Mouse (Mus musculus) kidney, embryonic 16.5 days (tissue): ENCODE results near the gene Hunk. TPM values are rescaled to one million over a fixed set of nuclear protein-coding genes. Genes with fewer than 3 reads are reported as not detected.
A peak's percentile ranks its signal among the peaks of the same experiment; 100 is the strongest.

ENCODE experiments used
- ATAC-seq: fragments of 200-750 bp; cut with Nextera tagmentation; 2 replicates; pipeline ENCODE4 v1.8.0; 2017; ENCODE audit warnings: moderate TSS enrichment; ENCODE audit not compliant: low FRiP score, low TSS enrichment
- H3K27ac ChIP-seq: fragments of 300-500 bp; sonication (generic); 2 replicates; pipeline ENCODE4 v1.5.1; 2014; ENCODE audit warnings: low read length
- H3K27me3 ChIP-seq: fragments of 300-500 bp; sonication (generic); 2 replicates; pipeline ENCODE4 v1.6.1; 2014; ENCODE audit warnings: low read length, control low read depth, mixed read lengths; ENCODE audit not compliant: insufficient read depth
- H3K36me3 ChIP-seq: fragments of 300-500 bp; sonication (generic); 2 replicates; pipeline ENCODE4 v1.6.1; 2014; ENCODE audit warnings: low read length, control low read depth, mixed read lengths; ENCODE audit not compliant: insufficient read depth
- H3K4me1 ChIP-seq: fragments of 300-500 bp; sonication (generic); 2 replicates; pipeline ENCODE4 v1.6.1; 2014; ENCODE audit warnings: low read length, control low read depth, mixed read lengths; ENCODE audit not compliant: insufficient read depth
- H3K4me2 ChIP-seq: fragments of 300-500 bp; sonication (generic); replicated peaks from 2 replicates; pipeline ENCODE4 v1.6.1; 2014; ENCODE audit warnings: low read depth, low read length
- H3K4me3 ChIP-seq: fragments of 300-500 bp; sonication (generic); 2 replicates; pipeline ENCODE4 v1.5.1; 2014; ENCODE audit warnings: mild to moderate bottlenecking, low read length
- H3K9ac ChIP-seq: fragments of 300-500 bp; sonication (generic); replicated peaks from 2 replicates; pipeline ENCODE4 v1.6.1; 2014; ENCODE audit warnings: low read length
- H3K9me3 ChIP-seq: fragments of 300-500 bp; sonication (generic); 2 replicates; pipeline ENCODE4 v1.6.1; 2016; ENCODE audit warnings: low read length, control low read depth
- WGBS: fragments of 180-500 bp; shearing (Covaris S2); extraction: QIAGEN DNeasy Blood & Tissue Kit; methylation state at CpG from one replicate; pipeline ENCODE4 v1.1.7; 2014; 5-methylcytosine and 5-hydroxymethylcytosine counted together
- polyA plus RNA-seq: library from polyadenylated mRNA; unstranded; fragments of >200 nt; fragmentation: Nextera tagmentation; extraction: Ambion mirVana; gene quantifications from 2 replicates; pipeline ENCODE4 v1.2.1, GENCODE M21; 2015

Hunk gene
- polyA plus RNA-seq, 1 experiment from 2014 or later: 11.3 TPM

- ATAC-seq: no peak
- 62% methylated on average over 6 of the region's 6 CpGs for WGBS
- no peak overlapping the region for H3K4me3 ChIP-seq
- H3K27ac ChIP-seq: no peak overlapping the region
- peaks cover 6% of the 10 kb centered on the region; the same call in 1 of the 2 replicates for H3K4me1 ChIP-seq
- H3K36me3 ChIP-seq: peaks cover 9% of the 10 kb centered on the region; the same call in 1 of the 2 replicates
- H3K9me3 ChIP-seq: no peaks in the 10 kb centered on the region
- no peaks in the 10 kb centered on the region for H3K27me3 ChIP-seq
- H3K9ac ChIP-seq: no peak overlapping the region
- no peak overlapping the region for H3K4me2 ChIP-seq
Observed at GRCm38 (mm10) chr16:90442991-90443390, 57.2 kb downstream of the Hunk start.

- Histone ChIP-seq H3K9me3 (no peaks in the 10 kb centered on the region), H3K27ac (peak overlapping the region; percentile 65), H3K4me3 (no peak overlapping the region), H3K36me3 (peaks cover 9% of the 10 kb centered on the region), H3K4me2 (0 out of 2 replicates have a peak overlapping the region, but pooled peaks have one; percentile 3), H3K4me1 (peaks cover 20% of the 10 kb centered on the region), H3K9ac (no peak overlapping the region), H3K27me3 (no peaks in the 10 kb centered on the region)
- ATAC-seq: peak; percentile 75
- 21% methylated on average over 11 of the region's 11 CpGs for WGBS
Observed at GRCm38 (mm10) chr16:90453197-90453596, 67.4 kb downstream of the Hunk start.

GRCm38 (mm10) chr16:90456495-90457125 lies 70.8 kb downstream of the Hunk start:
- ATAC-seq: no peak
- H3K4me2 ChIP-seq: no peak overlapping the region
- H3K27ac ChIP-seq: no peak overlapping the region
- peaks cover 9% of the 10 kb centered on the region for H3K36me3 ChIP-seq
- whole genome bisulfite sequencing: 75% methylated on average over 7 of the region's 7 CpGs
- no peaks in the 10 kb centered on the region for H3K27me3 ChIP-seq
- H3K4me1 ChIP-seq: peaks cover 34% of the 10 kb centered on the region
- no peak overlapping the region for H3K9ac ChIP-seq
- no peak overlapping the region for H3K4me3 ChIP-seq
- H3K9me3 ChIP-seq: no peaks in the 10 kb centered on the region

GRCm38 (mm10) chr16:90458899-90459610 lies 73.2 kb downstream of the Hunk start:
- Histone ChIP-seq H3K27ac (peak overlapping the region; percentile 39; the same call in 1 of the 2 replicates), H3K27me3 (no peaks in the 10 kb centered on the region), H3K9ac (no peak overlapping the region), H3K4me3 (no peak overlapping the region), H3K4me1 (peaks cover 29% of the 10 kb centered on the region), H3K36me3 (peaks cover 23% of the 10 kb centered on the region), H3K4me2 (no peak overlapping the region), H3K9me3 (no peaks in the 10 kb centered on the region)
- ATAC-seq: no peak
- WGBS: 49% methylated on average over 11 of the region's 11 CpGs

- H3K27me3 ChIP-seq: no peaks in the 10 kb centered on the region
- 46% methylated on average over 11 of the region's 11 CpGs for WGBS
- H3K4me3 ChIP-seq: no peak overlapping the region
- ATAC-seq: no peak; the same call in 1 of the 2 replicates
- no peak overlapping the region for H3K27ac ChIP-seq
- peaks cover 4% of the 10 kb centered on the region; the same call in 1 of the 2 replicates for H3K9me3 ChIP-seq
- peaks cover 32% of the 10 kb centered on the region for H3K36me3 ChIP-seq
- no peak overlapping the region for H3K9ac ChIP-seq
- no peak overlapping the region for H3K4me2 ChIP-seq
- H3K4me1 ChIP-seq: peaks cover 27% of the 10 kb centered on the region
Observed at GRCm38 (mm10) chr16:90461304-90461905, 75.6 kb downstream of the Hunk start.

- Histone ChIP-seq H3K27ac (peak overlapping the region; percentile 34; the same call in 1 of the 2 replicates), H3K9ac (no peak overlapping the region), H3K4me2 (no peak overlapping the region), H3K4me1 (peaks cover 27% of the 10 kb centered on the region), H3K9me3 (peaks cover 6% of the 10 kb centered on the region; the same call in 1 of the 2 replicates), H3K4me3 (no peak overlapping the region), H3K36me3 (peaks cover 44% of the 10 kb centered on the region), H3K27me3 (no peaks in the 10 kb centered on the region)
- WGBS: 44% methylated on average over 11 of the region's 11 CpGs
- ATAC-seq: 0 out of 2 replicates have a peak, but pooled peaks have one; percentile 39
Observed at GRCm38 (mm10) chr16:90462728-90463275, 77.0 kb downstream of the Hunk start.

GRCm38 (mm10) chr16:90465154-90465553 lies 79.3 kb downstream of the Hunk start:
- Histone ChIP-seq H3K27me3 (no peaks in the 10 kb centered on the region), H3K9ac (no peak overlapping the region), H3K4me2 (no peak overlapping the region), H3K4me1 (peaks cover 19% of the 10 kb centered on the region; the same call in 1 of the 2 replicates), H3K9me3 (peaks cover 12% of the 10 kb centered on the region), H3K36me3 (peaks cover 62% of the 10 kb centered on the region), H3K4me3 (no peak overlapping the region), H3K27ac (no peak overlapping the region)
- WGBS: 94% methylated on average over 5 of the region's 5 CpGs
- no peak for ATAC-seq

GRCm38 (mm10) chr16:90468286-90468685 lies 82.5 kb downstream of the Hunk start:
- H3K9ac ChIP-seq: no peak overlapping the region
- H3K36me3 ChIP-seq: peaks cover 56% of the 10 kb centered on the region
- peaks cover 12% of the 10 kb centered on the region for H3K9me3 ChIP-seq
- no peak overlapping the region for H3K4me2 ChIP-seq
- 88% methylated on average over 5 of the region's 5 CpGs for WGBS
- no peak for ATAC-seq
- H3K27ac ChIP-seq: no peak overlapping the region
- H3K4me1 ChIP-seq: peaks cover 3% of the 10 kb centered on the region; the same call in 1 of the 2 replicates
- no peaks in the 10 kb centered on the region for H3K27me3 ChIP-seq
- no peak overlapping the region for H3K4me3 ChIP-seq

GRCm38 (mm10) chr16:90475701-90476229 lies 90.0 kb downstream of the Hunk start:
- no peak overlapping the region for H3K9ac ChIP-seq

More at GRCm38 (mm10) chr16:90475701-90476229, 90.0 kb downstream of the Hunk start:
- 63% methylated on average over 16 of the region's 16 CpGs for WGBS
- H3K4me2 ChIP-seq: no peak overlapping the region
- peaks cover 44% of the 10 kb centered on the region for H3K36me3 ChIP-seq
- no peaks in the 10 kb centered on the region for H3K4me1 ChIP-seq
- H3K4me3 ChIP-seq: no peak overlapping the region
- no peaks in the 10 kb centered on the region for H3K27me3 ChIP-seq
- no peak overlapping the region for H3K27ac ChIP-seq
- H3K9me3 ChIP-seq: peaks cover 4% of the 10 kb centered on the region; the same call in 1 of the 2 replicates
- ATAC-seq: peak; percentile 15; the same call in 1 of the 2 replicates
